Mouse (Mus musculus) layer of hippocampus, adult 8-10 months (tissue): ENCODE measurements around the gene Fbxo44. TPM values are rescaled to one million over a fixed set of nuclear protein-coding genes. Genes with fewer than 3 reads are reported as not detected.

Experiments
- microRNA-seq, 2 experiments: library from miRNA; unstranded; fragments of <30 nt; microRNA quantifications; one replicate each; pipeline ENCODE4 v1.2.0; 2022
- total RNA-seq, 4 experiments: library from RNA; stranded (reverse); gene quantifications; 2 replicates each; pipeline ENCODE4 v1.2.4; 2022

The Fbxo44 gene
- total RNA-seq, 4 experiments from 2014 or later, result 136 to 157 (median 147) TPM

Small RNAs within 50 kb of the gene (microRNA-seq; reads per million reads assigned to microRNA genes)
- gene Mir7022, result 0 to 0.25 reads per million in 2 experiments

Other genes with a start within 250 kb of the Fbxo44 start
- gene Plod1, start 223.7 kb downstream of the Fbxo44 start, total RNA-seq, result 10 to 100 TPM; 19.4 to 21.5 (median 20.9) TPM
- gene 2510039O18Rik, start 219.6 kb downstream of the Fbxo44 start, total RNA-seq, result 10 to 100 TPM; 26.0 to 30.2 (median 28.1) TPM
- not detected for gene Nppb, start 174.7 kb downstream of the Fbxo44 start, total RNA-seq
- gene Nppa, start 159.8 kb downstream of the Fbxo44 start, total RNA-seq, result under 1 TPM in 2 of 4 experiments, not detected in 2; 0.39 to 0.66 TPM
- gene Clcn6, start 121.7 kb downstream of the Fbxo44 start, total RNA-seq, result 10 to 100 TPM; 81.7 to 89.6 (median 84.8) TPM
- gene Mthfr, start 121.4 kb downstream of the Fbxo44 start, total RNA-seq, result 10 to 100 TPM; 32.7 to 41.0 (median 38.5) TPM
- 10 to 100 TPM in 2 of 4 experiments, 1 to 10 TPM in 2; 7.0 to 12.8 (median 9.1) TPM for gene Agtrap, start 72.5 kb downstream of the Fbxo44 start, total RNA-seq
- gene Mad2l2, start 30.1 kb downstream of the Fbxo44 start, total RNA-seq, result 10 to 100 TPM; 12.5 to 17.7 (median 15.6) TPM
- under 1 TPM; 0.23 to 0.37 (median 0.26) TPM for gene Draxin, start 29.8 kb downstream of the Fbxo44 start, total RNA-seq
- 10 to 100 TPM; 29.4 to 34.0 (median 31.1) TPM for gene Fbxo6, start 8.3 kb downstream of the Fbxo44 start, total RNA-seq
- gene Fbxo2, start 139 bp upstream of the Fbxo44 start, total RNA-seq, result 100 to 1,000 TPM; 112 to 133 (median 119) TPM
- gene Disp3, start 127.5 kb upstream of the Fbxo44 start, total RNA-seq, result 10 to 100 TPM; 27.2 to 39.2 (median 31.9) TPM